Mouse (Mus musculus) liver, postnatal 0 days (tissue): ENCODE measurements around the gene Baz1a.

Experiments
- CTCF ChIP-seq: sonication (generic); IDR thresholded peaks from 2 replicates; pipeline ENCODE4 v1.5.1; 2016; ENCODE audit warnings: antibody characterized with exemption, low read depth
- EP300 ChIP-seq: IDR thresholded peaks from 2 replicates; pipeline ENCODE4 v1.6.1; 2016; ENCODE audit warnings: antibody characterized with exemption, low read depth, mild to moderate bottlenecking

GRCm38 (mm10) chr12:54965532-54966160 is 48.5 kb downstream of the Baz1a start:
- TF ChIP-seq CTCF: no peak
- no peak for TF ChIP-seq EP300
